Mouse (Mus musculus) lung, postnatal 14 days (tissue): ENCODE data around the gene Elof1.
"Not testable (repeated sequence)": the region's sequence is repeated elsewhere in the genome, so short reads cannot be mapped to it uniquely, and the experiment has no call there.

Source experiments
- DNase-seq: peaks from one replicate; pipeline ENCODE4 v3.0.0; 2021

Gene Elof1

DNA sequence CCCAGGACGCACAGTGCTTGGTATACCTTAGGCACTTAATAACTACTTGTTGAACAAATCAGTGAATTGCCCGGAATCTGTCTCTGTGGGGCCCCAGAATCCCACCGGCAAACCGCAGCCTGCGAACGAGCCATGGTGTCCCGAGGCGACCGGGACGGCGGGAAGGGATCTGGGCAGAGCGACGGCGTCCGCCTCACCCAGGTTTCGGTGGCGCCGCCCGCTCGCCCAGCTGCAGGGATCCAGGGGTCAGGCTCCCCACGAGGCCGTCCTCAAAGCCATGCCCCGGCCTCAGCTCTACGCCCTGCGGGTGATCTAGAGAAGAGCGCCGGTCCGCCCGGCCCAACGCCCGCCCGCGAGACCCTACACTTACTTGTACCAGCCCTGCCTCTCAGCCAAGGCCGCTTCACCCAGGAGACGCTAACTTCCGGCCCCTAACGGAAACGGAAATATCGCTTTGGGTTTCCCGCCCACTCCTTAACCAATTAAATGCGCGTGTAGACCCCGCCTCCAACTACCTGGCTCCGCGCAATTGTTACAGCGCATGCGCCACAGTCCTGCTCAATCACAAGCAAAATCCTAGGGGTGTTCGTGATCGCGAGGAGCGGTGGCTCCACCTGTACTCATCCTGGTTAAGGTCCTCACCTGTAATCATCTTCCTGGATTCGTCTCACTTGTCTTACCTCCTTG is at the start of gene Elof1:
Gene Elof1 (minus strand): TSS at position 433 of the 687 bp plus-strand sequence.
- DNase-seq = peak; percentile 92

DNA sequence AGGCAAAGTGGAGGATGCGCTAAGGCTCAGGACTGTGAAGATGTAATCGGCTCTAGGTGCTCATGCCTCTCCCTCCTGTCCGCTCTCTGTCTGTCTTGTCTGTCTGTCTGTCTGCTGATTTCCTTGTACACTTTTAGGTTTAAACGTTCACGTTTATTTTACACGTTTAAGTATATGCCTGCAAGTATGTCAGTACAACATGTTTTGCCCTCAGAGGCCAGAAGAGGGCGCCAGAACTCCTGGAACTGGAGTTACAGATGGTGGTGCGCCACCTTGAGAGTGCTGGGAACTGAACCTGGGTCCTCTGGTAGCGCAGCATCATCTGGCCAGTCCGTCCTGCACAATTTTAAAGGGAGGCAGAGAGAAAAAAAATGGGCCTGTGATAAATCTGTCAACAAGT is 49.7 kb upstream of the Elof1 start:
- no peak for DNase-seq

DNA sequence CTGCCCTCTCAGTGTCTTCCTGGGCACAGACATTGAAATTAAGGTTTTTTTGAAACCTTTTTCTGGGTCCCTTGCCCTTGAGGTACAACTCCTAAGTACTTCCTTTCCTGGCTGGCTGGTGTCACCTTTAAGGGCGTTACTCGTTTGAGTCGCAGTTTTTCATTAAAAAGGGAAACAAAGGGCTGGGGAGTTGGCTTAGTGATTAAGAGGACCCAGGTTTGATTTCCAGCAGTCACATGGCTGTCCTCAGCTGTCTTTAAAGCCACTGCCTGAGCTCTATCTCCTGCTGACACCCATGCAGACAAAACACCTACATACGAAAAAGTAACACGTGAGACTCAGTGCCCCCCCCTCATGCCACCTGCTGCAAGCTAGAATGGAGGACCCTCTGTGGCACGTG is 49.0 kb upstream of the Elof1 start:
- DNase-seq = no peak

DNA sequence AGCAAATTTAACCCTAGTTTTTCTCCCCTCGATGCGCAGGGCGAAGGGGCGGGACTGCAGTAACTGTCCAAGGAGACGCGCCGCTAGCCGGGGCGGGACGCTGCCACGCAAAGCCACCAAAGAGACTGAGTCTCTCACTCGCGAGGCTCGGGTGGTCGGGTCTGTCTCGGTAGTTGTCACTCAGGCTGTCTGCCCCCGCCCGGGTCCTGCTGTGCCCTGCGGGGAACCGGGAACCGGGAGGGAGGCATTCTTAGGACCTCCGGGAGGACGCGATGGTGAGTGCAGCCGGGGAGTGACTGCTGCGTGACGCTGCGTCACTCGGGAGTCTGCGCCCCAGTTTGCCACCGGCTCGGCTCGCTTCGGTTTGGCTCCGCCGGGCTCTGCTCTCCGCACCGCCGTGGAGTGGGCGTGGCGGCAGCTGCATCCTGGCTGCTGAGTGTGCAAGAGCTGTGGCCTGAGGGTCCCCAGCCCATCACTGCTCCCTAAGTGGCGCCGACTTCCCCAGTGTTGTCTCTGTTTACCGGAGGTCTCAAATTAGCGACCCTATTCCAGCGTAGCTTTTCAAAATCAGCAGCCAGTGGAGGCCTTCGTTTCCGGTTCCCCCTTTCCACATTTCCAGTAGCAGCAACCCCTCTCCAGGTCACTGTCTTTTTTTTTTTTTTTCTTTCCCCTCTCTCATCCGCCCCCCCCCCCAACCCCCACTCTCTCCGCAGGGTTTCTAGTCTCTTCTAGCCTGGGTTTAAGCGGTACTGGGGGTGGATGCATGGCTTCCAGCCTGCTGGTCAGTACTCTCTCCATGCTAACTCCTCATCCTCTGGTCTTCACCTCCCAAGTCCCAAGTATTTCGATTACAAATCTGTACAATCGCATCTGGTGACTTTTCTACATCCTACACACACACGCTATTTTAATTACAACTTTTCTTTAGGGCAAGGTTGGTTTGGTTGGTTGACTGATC is 48.0 kb upstream of the Elof1 start:
- DNase-seq = peak; percentile 18

DNA sequence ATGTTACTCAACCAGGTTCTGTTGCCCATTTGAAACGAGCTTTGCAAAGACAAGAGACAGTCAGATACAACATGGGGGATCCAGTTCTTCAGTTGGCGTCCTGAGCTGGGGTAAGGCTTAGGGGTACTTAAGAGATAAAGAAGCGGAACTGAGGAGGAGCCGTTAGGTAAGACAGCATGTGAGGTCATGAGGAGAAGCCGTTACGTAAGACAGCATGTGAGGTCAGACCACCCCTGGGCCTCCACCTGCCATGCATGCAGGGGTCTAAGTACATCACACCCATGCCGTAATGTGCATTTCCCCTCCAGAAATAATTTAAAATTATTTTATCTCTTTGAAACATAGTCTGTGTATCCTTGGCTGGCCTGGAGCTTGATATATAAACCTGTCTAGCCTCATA is 45.9 kb upstream of the Elof1 start:
- DNase-seq = no peak

DNA sequence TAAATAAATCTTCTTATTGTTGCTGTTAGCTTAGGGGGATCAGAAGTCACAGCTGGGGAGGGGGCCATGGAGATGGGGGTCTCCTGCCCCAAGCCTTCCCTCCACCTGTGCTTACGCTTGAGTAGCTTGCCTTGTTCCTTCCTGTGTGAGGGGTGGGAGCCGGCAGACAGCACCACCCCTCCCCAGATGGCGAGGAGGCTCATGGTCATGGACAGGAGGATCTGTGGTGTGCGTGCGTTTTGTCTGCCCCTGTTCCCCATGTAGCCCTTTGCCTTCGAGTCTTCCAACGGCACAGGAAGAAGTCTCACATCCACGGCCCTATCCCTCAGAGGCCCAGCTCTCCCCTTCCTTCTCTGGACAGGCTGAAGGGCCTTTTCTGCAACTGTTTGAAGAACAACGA is 45.3 kb upstream of the Elof1 start:
- DNase-seq = no peak

DNA sequence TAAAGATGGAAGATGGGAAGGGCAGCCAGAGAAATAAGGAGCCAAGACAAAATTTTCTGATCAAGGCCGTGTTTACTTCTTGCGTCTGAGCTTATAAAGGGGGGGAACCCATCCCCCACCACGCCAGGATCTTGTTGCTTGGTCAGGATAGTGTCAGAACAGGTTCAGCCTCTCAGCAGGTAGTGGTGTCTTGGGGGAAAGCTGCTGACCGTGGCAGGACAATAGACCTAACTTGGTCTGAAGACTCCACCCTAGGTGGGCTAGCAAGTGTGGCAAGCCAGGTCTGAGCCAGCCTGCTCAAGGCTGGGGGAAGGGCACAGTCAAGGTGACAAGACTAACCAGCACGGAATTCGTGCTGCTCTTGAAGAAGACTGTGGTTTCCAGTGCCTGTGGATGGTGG is 44.3 kb upstream of the Elof1 start:
- no peak for DNase-seq

DNA sequence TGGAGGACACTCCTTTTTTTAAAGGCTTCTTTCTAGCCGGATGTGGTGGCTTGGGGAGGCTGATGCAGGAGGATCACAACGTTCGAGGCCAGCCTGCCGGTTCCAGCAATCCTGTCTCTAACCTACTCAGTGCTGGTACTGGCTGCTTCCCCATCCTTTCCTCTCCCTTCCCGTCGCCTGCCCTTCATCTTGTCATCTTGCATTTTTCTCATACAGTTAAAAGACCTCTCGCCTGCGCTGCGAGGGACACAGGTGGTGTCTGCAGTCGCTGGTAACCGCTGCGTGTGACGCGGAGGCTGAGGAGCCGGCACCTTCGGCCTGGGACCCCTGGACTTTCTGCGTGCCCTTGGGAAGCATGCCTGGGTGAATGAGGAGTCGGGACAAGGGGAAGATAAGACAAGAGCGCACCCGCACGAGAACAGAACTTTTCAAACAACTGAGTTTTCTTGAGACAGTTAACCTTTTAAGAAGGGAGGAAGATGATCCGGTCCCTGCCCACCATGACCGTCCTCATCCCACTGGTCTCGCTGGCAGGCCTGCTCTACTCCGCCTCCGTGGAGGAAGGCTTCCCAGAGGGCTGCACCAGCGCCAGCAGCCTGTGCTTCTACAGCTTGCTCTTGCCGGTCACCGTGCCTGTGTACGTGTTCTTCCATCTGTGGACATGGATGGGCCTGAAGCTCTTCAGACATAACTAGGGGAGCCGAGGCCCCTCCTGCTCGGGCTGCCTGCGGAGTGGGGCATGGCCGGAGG is 40.7 kb upstream of the Elof1 start:
- no peak for DNase-seq

DNA sequence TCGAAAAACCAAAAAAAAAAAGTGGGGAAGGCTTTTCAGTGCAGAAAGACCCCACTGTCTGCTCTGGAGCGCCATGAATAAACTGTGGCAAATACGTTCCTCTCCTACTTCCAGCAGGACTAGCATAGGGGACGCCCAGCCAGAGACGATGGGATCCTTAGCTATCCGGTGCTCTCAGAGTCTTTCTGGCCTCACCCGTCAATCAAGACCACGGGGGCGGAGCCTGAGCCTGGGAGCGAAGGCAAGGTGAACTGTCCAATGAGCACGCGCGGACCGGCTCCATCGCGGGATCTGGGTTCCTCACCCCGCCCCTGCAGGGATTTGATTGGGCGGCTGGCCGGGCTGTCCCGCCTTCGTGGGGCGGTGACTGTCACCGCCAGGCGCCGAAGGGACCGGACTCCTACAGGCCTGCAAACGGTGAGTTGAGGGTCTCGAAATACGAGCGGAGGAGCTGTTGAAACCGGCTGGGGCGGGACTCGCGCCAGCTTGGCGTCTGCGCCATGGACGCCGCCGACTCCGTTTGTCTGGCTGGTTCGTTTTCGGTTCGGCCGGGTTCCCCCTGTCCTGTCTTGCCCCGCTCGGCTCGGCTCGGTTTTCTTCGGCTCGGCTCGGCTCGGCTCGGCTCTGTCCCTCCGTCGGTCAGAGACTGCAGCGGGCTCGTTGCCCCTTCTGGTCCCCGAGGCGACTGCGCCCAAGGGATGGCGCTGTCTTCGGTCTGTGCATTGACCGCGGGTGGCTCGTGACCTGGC is 39.7 kb upstream of the Elof1 start, which contains the start of gene Pigyl:
Gene Pigyl (plus strand): TSS at position 350 of the 749 bp plus-strand sequence.
- peak; percentile 99 for DNase-seq

DNA sequence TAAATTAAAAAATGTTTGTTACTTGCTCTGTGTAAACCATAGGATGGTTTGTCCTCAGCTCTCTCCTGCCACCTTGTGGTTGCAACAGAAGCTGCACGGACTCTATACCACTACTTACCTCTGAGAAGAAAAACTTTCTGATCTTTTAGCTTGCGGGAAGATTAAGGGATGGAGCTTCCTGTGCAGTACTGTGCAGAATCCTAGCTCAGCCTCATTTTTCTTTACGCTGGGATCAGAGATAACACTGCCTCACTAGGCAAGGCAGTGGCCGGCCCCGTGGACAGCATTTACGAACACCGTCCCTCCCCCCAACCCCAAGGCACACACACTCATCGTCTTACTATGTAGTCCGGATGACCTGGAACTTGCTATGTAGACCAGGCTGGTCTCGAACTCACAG is 38.6 kb upstream of the Elof1 start:
- DNase-seq = peak; percentile 79

DNA sequence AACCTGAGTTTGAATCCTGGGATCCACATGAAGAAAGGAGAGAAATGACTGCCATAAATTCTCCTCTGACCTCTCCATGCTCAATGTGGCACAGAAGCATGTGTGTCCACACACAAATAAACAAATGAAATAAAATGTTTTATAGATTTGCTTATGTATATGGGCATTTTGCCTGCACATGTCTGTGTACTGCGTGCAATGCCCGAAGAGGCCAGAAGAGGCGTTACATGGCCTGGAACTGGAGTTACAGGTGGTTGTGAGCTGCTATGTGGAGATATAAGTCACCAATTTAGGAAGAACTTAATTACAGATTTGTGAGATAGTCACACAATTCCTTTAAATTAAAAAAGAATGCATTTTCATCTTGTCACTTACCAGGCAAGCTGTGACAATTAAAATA is 36.8 kb upstream of the Elof1 start:
- DNase-seq = no peak

DNA sequence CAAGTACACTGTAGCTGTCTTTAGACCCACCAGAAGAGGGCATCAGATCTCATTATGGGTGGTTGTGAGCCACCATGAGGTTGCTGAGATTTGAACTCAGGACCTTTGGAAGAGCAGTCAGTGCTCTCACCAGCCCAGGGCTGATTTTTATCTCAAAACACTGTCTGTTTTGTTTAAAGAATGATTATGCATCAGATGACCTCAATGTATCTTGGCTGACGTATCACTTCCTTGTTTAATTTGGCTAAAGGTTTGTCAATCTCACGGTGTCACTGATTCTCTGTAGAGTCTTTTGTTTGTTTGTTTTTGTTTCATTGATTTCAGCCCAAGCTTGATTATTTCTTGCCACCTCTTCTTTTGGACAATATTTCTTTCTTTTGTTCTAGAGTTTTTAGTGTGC is 34.0 kb upstream of the Elof1 start:
- DNase-seq = no peak

DNA sequence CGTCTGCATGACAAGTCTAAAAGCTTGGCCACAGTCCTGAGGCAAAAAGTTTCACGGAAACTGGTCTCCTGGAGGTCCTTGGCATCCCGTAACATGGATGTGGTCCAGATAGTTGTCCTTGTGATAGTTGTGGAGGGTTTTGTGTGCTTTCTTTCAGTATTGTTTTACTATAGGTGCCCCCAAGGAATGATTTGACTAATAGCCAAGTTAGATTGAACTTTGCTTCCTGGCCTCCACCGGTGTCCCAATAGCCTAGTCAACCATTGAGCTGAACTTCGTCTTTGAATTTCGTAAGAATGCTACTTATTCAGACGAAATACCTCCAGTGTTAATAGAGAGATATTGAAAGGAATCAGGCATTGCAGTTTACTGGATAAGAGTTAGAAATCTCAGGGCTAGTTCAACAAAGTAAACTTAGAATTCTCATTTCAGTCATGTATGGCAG is 33.3 kb upstream of the Elof1 start:
- DNase-seq = not testable (repeated sequence)

DNA sequence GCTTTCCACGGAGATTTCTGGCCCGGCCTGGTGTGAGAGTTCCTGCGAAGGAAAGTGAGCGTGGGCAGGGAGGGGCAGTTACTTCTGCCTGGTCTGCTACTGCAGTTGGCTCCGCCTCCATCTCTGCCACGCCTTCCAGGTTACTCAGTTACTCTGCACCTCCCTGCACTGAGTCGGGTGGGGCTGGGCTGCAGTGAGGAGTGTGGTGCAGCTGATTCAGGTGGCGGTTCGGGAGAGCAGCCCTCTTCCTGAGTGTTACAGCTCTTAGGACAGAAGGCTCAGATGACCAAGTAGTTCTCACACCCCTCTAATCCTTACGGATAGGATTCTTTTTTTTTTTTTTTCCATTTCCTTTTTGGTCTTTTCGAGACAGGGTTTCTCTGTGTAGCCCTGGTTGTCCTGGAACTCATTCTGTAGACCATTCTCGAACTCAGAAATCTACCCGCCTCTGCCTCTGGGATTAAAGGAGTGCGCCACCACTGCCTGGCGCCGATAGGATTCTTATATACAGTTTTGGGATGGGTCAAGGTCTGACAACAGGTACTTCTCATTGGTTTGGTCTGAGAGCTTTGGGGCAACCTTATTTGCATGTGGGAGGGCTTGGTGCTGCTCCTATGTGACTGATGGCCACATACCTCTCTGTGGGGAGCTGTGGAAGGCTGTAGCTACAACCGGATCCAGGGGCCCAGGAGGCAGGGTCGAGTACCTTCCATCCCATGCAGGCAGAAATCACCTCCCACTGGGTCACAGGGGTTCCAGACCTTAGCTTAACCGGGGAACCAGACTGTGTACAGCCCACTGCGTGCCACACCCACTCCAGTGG is 32.7 kb upstream of the Elof1 start:
- no peak for DNase-seq

DNA sequence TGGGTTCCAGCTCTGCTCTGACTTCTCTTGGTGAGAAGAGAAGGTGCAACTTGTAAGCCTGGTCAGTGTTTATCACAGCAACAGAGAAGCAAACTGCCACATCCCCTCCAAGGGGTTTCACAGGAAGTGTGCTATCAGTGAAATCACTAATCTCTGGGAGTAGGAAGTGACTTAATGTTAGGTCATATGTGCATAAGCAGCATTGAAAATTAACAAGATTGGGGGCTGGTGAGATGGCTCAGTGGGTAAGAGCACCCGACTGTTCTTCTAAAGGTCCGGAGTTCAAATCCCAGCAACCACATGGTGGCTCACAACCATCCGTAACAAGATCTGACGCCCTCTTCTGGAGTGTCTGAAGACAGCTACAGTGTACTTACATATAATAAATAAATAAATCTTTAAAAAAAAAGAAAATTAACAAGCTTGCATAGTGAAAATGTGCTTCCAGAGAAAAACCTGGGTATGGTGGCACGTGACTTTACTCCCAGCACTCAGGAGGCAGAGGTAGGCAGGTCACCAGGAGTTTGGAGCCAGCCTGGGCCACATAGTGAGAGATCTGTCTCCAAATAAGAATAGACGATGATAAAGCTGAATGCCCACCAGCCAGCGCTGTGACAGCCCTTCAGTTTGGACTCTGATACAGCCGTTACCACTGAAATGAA is 27.5 kb upstream of the Elof1 start:
- no peak for DNase-seq

DNA sequence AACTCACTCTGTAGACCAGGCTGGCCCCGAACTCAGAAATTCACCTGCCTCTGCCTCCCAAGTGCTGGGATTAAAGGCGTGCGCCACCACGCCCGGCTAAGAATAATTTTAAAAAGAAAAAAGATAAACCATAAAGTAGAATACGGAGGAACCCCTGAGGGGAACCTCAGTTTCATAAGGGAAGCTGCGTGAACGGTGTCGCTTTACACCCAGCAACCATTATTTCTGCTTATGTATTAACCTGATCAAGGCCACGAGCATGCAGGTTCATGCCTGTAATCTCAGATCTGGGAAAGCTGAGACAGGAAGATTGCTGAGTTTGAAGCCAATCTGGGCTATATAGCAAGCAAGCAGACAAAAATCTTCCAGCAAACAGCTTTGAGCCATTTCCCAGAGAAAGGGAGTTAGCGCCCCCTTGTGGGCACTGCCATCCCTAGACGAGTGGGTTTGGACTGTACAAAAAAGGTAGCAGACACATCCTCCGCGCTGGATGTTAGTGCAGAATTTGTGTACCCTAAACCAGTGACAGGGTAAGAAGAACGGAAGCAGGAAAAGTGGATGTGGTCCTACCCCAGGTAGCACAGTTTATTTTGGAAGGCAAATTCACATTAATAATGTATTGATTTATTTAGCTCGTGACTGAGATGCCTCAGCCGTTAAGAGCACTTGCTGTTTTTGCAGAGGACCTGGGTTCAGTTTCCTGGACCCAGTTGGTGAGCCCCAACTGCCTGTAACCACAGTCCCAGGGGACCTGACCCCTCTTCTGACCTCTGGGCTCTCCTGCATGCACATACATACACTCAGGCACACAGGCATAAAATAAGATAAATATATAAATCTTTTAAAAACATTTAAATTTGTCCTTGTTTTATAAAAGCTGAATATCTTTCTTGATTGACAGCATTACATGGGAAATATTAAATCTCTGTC is 26.4 kb upstream of the Elof1 start:
- peak; percentile 94 for DNase-seq

DNA sequence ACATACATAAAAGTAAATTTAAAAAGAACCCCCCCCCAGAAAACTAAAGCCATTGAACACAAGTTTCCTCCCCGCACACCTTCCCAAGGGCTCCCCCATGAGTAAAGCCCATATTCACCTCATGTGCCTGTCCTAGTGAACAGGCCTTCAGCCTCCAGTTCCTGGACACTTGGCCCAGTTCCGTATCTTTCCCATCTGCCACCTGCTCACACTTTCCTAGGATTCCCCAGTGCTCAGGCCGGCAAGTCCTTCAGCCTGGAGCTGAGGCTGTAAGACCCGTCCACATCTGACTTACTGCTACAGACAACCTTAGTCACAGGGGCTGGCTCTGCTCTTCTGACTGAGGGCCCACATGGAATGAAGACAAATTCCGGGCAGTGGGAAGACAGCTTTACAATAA is 22.8 kb upstream of the Elof1 start:
- DNase-seq = no peak

DNA sequence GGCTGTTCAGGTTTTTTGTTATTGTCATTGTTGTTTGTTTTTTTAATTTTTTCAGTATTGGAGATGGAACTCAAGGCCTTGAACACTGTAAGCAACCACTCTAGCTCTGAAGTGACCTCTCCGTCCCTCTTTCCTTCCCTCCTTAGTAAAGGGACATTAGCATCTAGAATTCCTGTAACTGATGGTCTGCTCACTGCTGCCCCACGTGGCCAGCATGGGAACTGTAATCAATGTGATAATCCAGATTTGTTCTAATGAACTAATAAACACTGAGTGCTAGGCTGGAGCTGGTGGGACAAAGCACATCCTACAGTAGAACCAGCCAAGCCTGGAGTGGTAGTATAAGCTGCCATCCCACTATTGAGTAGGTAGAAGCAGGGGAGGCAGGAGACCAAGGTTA is 21.5 kb upstream of the Elof1 start:
- peak; percentile 40 for DNase-seq

DNA sequence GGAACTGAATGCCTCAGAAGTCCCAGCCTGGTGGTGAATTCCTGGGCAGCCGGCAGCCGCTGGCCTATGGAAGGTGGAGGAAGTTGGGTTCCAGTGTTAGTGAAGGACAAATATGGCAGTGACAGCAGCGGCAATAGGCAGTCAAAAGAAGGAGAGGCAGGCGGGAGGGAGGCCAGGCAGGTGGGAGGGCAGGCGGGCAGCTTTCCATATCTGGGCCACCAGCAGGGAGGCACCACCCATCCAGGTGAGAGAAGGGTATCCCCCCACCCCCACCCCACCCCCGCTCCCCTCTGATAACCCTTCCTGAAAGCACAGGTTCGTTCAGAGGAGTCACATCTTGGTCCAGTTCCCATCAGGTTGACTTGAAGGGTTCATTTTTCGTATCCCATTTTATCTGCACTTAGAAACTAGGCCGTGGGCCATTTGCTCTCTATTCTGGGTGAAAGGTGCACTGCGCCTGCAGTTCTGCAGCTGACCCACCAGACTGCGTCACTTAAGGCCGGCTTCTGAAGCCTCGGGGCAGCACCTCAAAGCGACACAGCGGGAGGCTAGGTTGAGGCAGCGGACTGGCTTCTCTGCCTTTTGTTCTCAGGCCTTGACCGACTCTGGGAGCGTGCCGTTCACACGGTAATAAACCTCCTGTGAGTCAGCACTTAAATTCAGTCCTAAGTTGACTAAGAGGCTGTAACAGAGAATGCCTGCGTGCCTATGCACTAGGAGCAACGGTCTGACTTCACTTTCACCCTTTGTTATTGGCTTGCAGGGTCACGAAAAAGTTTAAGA is 20.0 kb upstream of the Elof1 start:
- DNase-seq = no peak
